Mouse (Mus musculus) liver, adult (tissue): ENCODE results near the gene Lsm11.
A peak's percentile ranks its signal among the peaks of the same experiment; 100 is the strongest.

Experiments used
- GATA4 ChIP-seq: IDR thresholded peaks from 2 replicates; pipeline ENCODE4 v1.6.1; 2014; ENCODE audit warnings: mild to moderate bottlenecking, low read length; ENCODE audit not compliant: insufficient replicate concordance

Lsm11 gene

DNA sequence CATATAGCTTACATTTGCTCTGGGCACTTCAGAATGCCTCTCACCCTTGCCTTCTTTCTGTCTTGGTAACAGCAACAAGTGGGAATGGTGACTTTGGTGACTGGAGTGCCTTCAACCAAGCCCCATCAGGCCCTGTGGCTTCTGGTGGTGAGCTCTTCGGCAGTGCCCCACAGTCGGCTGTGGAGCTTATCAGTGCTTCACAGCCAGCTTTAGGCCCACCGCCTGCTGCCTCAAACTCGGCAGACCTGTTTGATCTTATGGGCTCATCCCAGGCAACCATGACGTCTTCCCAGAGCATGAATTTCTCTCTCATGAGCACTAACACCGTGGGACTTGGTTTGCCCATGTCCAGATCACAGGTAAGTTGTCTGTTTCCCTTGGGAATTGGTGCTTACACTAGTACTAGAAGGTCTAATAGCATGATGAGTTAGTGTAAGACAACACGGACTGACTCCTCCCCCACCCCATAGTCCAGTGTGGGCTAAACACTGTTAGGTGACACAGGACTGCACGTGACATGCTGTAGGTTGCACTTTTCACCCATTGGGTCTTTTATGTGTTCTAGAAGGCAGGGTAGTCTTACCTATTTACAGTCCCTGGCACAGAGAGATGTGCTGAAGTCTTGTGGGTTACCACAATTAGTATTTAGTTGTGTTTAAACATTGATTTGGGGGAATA is 38.5 kb downstream of the Lsm11 start:
- no peak for TF ChIP-seq GATA4

- no peak for TF ChIP-seq GATA4
Measured at GRCm38 (mm10) chr11:45900233-45901015, 44.3 kb downstream of the Lsm11 start.

- TF ChIP-seq GATA4, result no peak
Measured at GRCm38 (mm10) chr11:45897392-45897791, 47.3 kb downstream of the Lsm11 start.

DNA sequence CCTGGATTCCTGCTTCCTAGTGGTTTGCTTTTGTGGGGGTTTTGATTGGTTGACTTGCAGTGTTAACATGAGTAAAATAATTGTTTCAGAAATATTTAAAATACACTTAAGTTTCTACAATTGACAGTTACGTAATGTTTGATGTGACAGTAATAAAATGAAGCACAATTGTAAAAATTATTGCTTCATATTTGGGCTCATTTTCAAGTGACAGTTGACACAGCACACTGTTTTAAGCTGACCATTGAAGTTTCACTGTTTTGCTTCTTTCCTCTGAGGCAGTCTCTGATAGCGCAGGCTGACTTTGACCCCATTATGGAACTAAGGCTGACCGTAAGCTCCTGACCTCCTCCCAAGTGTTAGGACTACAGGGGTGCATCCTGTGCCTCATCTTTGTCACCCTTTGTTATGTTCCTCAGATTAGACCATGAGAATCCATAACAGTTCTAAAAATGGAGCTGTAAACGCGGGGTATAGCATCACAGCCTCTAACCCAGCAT is 51.8 kb downstream of the Lsm11 start:
- TF ChIP-seq GATA4, result peak; percentile 56; the same call in 1 of the 2 replicates

DNA sequence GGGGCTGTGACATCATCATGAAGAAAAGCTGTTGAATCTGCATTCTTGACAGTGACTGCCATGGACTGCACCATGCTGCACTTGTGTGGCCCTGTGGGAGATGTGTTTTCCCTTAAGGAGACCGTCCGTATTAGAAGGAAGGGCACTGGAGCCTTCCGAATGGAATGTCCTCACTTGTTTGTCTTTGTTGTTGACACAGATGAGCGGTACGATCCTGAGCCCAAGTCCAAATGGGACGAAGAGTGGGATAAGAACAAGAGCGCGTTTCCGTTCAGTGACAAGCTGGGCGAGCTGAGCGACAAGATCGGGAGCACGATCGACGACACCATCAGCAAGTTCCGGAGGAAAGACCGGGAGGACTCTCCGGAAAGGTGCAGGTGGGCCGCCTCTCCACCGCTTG is 54.3 kb downstream of the Lsm11 start:
- TF ChIP-seq GATA4, result no peak

DNA sequence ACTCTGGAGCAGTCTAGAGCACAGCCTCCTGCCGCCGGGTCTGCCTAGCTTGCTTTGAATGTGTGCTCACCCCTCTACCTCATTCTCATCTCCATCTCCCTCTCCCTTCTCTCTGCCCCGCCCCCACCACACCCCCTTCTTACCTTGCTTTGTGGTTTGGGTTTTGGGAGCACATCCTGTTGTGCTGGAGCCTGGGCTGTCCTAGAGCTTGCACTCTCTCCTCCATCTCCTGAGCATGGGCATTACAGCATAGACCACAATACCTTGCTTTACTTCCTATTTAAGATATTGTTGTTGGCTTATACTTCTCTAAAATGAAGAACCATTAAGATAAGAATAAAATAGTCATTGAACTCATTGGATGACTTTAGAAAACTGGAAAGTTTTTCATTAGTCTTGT is 54.8 kb downstream of the Lsm11 start:
- TF ChIP-seq GATA4, result no peak

- TF ChIP-seq GATA4, result no peak
Measured at GRCm38 (mm10) chr11:45888471-45889030, 56.2 kb downstream of the Lsm11 start.

DNA sequence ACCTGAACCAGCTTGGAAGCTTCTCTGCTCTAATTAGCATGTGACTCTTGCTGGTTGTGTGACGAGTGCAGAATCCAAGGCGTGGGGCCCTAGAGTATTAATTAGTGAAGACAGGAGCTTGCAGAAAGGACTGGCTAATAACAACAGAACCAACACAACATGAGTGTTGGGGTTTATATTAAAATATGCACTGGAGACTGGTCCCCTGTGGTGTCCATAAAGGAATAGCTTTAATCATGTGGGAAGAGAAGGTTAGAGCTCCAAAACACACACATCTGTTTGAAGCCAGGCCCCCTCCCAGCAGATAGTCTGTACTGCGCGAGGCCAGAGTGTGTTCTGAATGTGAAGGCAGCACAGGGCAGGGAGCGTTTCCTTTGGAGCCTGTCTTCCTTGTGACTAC is 58.1 kb downstream of the Lsm11 start:
- TF ChIP-seq GATA4, result no peak

DNA sequence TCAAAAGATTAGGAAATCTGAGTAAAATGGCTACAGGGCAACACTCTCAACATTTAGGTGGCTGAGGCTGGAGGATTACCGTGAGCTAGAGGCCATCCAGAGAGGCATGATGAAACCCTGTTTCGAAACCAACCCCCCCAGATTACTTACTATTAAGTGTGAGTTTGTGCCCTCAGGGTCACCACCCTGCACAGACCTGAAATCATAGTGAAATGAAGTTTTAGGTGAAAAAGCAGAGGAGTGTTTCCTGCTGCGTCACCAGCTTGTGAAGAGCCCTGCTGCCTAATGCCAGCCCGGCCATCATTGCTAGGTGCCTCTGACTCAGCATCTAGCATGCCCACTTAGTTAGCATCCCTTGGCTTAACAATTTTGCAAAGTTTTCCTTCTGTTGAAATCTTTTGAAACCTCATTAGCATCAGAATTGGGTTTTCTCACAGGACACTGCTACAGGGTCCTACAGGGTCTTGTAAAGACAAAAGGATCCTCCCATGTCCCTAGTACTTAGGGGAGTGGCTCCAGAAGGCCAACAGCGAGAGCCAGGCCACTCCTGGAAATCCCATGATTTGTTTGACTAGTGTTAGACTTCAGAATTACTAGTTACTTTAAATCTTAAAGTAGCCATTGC is 59.0 kb downstream of the Lsm11 start:
- no peak for TF ChIP-seq GATA4

GRCm38 (mm10) chr11:45884029-45884428 is 60.7 kb downstream of the Lsm11 start:
- TF ChIP-seq GATA4, result no peak

DNA sequence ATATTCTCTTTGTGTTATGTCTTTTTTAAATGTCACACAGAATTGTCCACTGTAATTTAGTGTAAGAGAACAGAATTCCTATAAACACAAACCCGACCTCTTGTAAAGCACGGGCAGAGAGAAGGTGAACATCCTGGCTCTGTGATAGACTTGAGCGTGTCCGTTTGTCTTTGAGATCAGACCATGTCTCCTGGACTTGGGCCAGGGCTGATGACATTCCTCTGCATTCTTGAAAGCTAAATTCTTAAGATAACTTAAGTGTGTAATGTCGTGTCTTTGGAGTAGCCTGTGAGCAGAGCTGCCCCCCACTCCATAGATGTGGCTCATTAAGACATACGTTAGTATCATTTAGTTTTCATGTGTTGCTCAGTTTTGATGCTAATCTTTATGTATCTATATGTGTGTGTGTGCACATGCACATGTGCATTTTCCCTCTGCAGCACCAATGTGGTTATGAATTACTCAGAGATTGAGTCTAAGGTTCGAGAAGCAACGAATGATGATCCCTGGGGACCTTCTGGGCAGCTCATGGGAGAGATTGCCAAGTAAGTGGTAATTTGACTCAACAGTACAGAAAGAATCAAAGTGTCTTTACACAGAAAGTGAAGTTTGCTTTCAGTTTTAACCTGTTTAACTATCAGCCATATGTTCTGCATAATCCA is 61.3 kb downstream of the Lsm11 start:
- TF ChIP-seq GATA4, result no peak

DNA sequence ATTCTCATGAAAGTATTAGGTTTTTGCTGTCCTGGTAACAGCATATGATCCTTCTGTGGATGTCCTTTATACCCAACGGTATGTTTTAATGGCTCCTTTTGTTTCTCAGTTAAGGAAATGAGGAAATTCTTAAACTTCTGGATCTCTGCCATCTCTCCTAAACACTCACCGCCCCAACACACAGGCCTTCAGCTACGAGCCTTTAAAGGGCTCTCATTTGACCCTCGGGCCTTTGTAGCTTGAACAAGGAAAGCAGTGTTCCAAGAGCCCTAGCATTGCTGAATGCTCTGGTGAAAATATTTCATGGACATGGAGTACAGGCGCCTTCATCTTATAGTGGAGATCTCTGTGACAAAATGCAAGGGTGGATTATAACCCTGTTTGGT is 63.1 kb downstream of the Lsm11 start:
- TF ChIP-seq GATA4, result no peak

DNA sequence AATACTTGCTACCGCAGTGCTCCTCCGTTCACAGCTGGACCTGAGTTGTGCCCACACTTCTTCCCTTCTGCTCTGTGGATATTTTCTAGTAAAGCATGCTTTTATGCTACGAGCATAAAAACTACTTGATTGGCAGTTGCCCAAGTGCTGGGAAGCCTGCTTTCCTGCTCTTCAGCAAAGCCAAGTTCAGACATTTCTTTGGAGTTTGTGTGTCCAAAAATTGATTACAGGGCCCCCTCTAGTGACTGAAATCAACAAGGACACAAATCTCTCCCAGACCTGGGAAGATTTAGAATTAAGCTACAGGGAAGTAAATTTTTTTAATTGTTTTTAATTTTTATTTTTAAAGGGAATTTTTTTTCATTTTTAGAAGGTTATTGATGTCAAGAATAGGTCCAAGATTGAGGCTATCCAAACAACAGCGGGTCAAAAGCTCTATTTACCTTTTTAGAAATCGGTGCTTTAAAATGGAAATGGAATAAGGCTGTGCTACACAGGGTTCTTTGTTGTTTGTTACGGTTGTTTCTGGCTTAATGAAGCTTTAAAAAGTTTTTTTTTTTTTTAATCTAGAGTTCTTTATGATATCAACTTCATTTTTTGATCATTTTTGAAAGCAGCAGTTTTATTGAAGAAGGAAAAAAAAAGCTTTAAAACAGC is 63.6 kb downstream of the Lsm11 start:
- no peak for TF ChIP-seq GATA4
